Mouse (Mus musculus): Measurements from ENCODE around the gene Mfsd5. TPM values are rescaled to one million over a fixed set of nuclear protein-coding genes. Genes with fewer than 3 reads are reported as not detected.
A peak's percentile ranks its signal among the peaks of the same experiment; 100 is the strongest.

Gene Mfsd5
- total and polyA plus RNA-seq, 2 experiments from 2014 or later, result 59.3 to 63.5 TPM

DNA sequence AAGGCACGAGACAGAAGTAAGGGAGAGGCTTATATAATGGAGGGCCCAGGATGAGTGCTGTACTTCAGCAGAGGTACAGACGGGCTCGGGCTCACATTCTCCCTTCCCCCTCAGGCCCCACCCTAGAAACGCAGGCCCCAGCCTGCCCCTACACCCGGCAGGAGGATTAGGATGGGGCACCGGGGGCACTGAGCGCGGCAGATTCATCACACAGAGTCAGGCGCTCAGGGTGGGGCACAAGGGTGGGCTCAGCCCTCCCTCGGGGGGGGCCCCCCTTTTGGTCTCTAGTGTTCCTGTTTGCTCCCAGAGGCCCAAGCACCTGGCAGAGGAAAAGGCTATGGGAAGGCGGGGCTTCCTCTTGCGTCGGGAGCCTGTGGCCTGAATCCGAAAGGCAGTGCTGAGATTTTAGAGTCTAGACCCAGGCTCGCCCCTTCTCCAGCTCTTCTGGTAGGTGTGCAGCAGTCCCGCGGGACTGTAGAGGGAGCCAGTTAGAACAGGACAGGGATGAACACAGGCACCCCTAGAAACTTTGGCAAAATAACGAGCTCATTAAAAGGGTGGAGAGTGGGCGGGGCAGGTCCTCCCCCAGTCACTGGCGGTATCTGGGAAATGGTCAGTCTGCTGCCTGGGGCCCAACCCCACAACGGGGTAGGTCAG, 43.8 kb upstream of the Mfsd5 start:
- Histone ChIP-seq H3K4me2 (ENCODE audit: low read depth, low read length, poor library complexity, severe bottlenecking) (no peak overlapping the region), H3K27ac (ENCODE audit: low read depth, low read length) (no peak overlapping the region), H3K36me3 (ENCODE audit: insufficient read depth, low read length) (no peaks in the 10 kb centered on the region), H3K4me3 (ENCODE audit: low read depth, low read length) (no peak overlapping the region), H3K9me3 (ENCODE audit: low read length) (no peaks in the 10 kb centered on the region), H3K4me1 (ENCODE audit: insufficient read depth, low read length) (no peaks in the 10 kb centered on the region), H3K9ac (replicated peaks; ENCODE audit: low read length, poor library complexity, severe bottlenecking) (no peak overlapping the region), H3K27me3 (ENCODE audit: insufficient read depth, low read length) (no peaks in the 10 kb centered on the region)
- ATAC-seq (ENCODE audit: low FRiP score), result no peak
- 23% methylated on average over 20 of the region's 21 CpGs for WGBS
- no peak for DNase-seq (ENCODE audit: low spot score)
- no peak for TF ChIP-seq CTCF (IDR thresholded peaks at IDR 0.05)

DNA sequence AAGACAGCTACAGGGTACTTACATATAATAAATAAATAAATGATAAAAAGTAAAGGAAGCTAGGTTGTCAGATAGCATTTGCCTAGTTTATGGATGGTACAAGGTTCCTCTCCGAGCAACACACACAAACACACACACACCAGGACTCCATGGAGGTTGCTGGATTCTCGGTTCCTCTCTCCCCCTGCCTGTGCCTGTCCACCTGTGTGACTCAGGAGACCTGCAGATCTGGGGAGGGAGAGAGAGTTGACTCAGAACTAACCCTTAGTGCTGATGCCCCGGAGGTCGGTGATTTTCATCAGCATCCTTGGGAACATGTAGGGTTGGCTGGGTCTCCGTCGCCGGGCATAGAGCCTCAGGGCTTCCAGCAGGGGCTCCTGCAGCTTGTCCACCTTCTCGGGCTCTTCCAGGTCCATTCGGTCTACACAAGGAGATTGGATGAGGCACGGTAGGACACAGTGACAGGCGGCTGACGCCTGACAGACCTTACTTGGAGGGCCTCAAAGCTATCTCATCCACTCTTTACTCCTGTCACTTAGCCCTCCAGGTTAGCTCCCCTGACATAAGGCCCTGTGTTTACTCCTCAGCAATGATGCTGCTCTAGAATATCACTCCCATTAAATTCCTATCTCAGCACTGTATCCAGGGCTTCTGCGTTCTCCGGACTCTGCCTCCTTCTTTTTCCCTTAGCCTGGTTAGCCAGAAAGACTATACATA, 40.6 kb upstream of the Mfsd5 start:
- H3K9me3 ChIP-seq (ENCODE audit: low read length), result no peaks in the 10 kb centered on the region
- no peak overlapping the region for H3K9ac ChIP-seq (replicated peaks; ENCODE audit: low read length, poor library complexity, severe bottlenecking)
- no peak overlapping the region for H3K27ac ChIP-seq (ENCODE audit: low read depth, low read length)
- H3K4me2 ChIP-seq (ENCODE audit: low read depth, low read length, poor library complexity, severe bottlenecking), result no peak overlapping the region
- H3K4me3 ChIP-seq (ENCODE audit: low read depth, low read length), result no peak overlapping the region
- no peak for TF ChIP-seq CTCF (IDR thresholded peaks at IDR 0.05)
- ATAC-seq (ENCODE audit: low FRiP score), result no peak
- peaks cover 5% of the 10 kb centered on the region; the same call in 1 of the 2 replicates for H3K4me1 ChIP-seq (ENCODE audit: insufficient read depth, low read length)
- no peak for DNase-seq (ENCODE audit: low spot score)
- WGBS, result 83% methylated on average over 14 of the region's 14 CpGs
- H3K27me3 ChIP-seq (ENCODE audit: insufficient read depth, low read length), result peaks cover 7% of the 10 kb centered on the region
- H3K36me3 ChIP-seq (ENCODE audit: insufficient read depth, low read length), result no peaks in the 10 kb centered on the region

- H3K9ac ChIP-seq (replicated peaks; ENCODE audit: low read length, poor library complexity, severe bottlenecking), result no peak overlapping the region
- peaks cover 5% of the 10 kb centered on the region; the same call in 1 of the 2 replicates for H3K4me1 ChIP-seq (ENCODE audit: insufficient read depth, low read length)
- H3K27me3 ChIP-seq (ENCODE audit: insufficient read depth, low read length), result peaks cover 12% of the 10 kb centered on the region
- no peaks in the 10 kb centered on the region for H3K9me3 ChIP-seq (ENCODE audit: low read length)
- H3K4me3 ChIP-seq (ENCODE audit: low read depth, low read length), result no peak overlapping the region
- 11% methylated on average over 9 of the region's 9 CpGs for WGBS
- ATAC-seq (ENCODE audit: low FRiP score) (no peak), DNase-seq (ENCODE audit: low spot score) (peak; percentile 72)
- H3K36me3 ChIP-seq (ENCODE audit: insufficient read depth, low read length), result no peaks in the 10 kb centered on the region
- no peak overlapping the region for H3K4me2 ChIP-seq (ENCODE audit: low read depth, low read length, poor library complexity, severe bottlenecking)
- no peak overlapping the region for H3K27ac ChIP-seq (ENCODE audit: low read depth, low read length)
- peak; percentile 82 for TF ChIP-seq CTCF (IDR thresholded peaks at IDR 0.05)
Measured at GRCm38 (mm10) chr15:102239260-102239590, 40.0 kb upstream of the Mfsd5 start.

DNA sequence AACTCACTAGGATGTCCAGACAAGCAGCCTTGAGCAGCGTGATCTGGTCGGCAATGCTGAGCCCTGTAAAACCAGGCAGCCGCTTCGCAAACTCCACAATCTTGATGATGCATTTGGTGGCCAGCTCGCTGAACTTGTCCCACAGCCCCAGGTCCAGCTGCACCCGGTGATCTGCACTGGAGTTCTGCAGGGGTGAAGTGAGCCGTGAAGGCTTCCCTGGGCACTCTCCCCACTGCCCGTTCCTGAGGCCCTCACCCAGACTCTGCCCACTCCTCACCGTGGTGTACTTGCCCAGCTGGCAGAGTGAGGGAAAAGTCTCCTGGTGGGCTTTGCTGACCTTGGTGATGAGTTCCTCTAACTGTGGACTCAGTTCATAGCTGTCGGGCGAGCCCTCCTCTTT, 39.4 kb upstream of the Mfsd5 start:
- DNase-seq (ENCODE audit: low spot score), result no peak
- Histone ChIP-seq H3K27ac (ENCODE audit: low read depth, low read length) (no peak overlapping the region), H3K27me3 (ENCODE audit: insufficient read depth, low read length) (peaks cover 15% of the 10 kb centered on the region), H3K9me3 (ENCODE audit: low read length) (no peaks in the 10 kb centered on the region), H3K4me3 (ENCODE audit: low read depth, low read length) (no peak overlapping the region), H3K4me2 (ENCODE audit: low read depth, low read length, poor library complexity, severe bottlenecking) (no peak overlapping the region), H3K4me1 (ENCODE audit: insufficient read depth, low read length) (peaks cover 6% of the 10 kb centered on the region; the same call in 1 of the 2 replicates), H3K36me3 (ENCODE audit: insufficient read depth, low read length) (no peaks in the 10 kb centered on the region), H3K9ac (replicated peaks; ENCODE audit: low read length, poor library complexity, severe bottlenecking) (no peak overlapping the region)
- ATAC-seq (ENCODE audit: low FRiP score), result no peak
- WGBS, result 72% methylated on average over 11 of the region's 11 CpGs
- no peak for TF ChIP-seq CTCF (IDR thresholded peaks at IDR 0.05)

GRCm38 (mm10) chr15:102240607-102241006, 38.6 kb upstream of the Mfsd5 start:
- Histone ChIP-seq H3K27ac (ENCODE audit: low read depth, low read length) (no peak overlapping the region), H3K9me3 (ENCODE audit: low read length) (no peaks in the 10 kb centered on the region), H3K36me3 (ENCODE audit: insufficient read depth, low read length) (no peaks in the 10 kb centered on the region), H3K4me1 (ENCODE audit: insufficient read depth, low read length) (peaks cover 8% of the 10 kb centered on the region; the same call in 1 of the 2 replicates), H3K4me2 (ENCODE audit: low read depth, low read length, poor library complexity, severe bottlenecking) (no peak overlapping the region), H3K4me3 (ENCODE audit: low read depth, low read length) (no peak overlapping the region), H3K9ac (replicated peaks; ENCODE audit: low read length, poor library complexity, severe bottlenecking) (no peak overlapping the region), H3K27me3 (ENCODE audit: insufficient read depth, low read length) (peaks cover 16% of the 10 kb centered on the region)
- DNase-seq (ENCODE audit: low spot score), result no peak
- WGBS, result 73% methylated on average over 4 of the region's 4 CpGs
- no peak for TF ChIP-seq CTCF (IDR thresholded peaks at IDR 0.05)
- ATAC-seq (ENCODE audit: low FRiP score), result no peak

All from midbrain, postnatal 0 days (tissue).